Mouse (Mus musculus) 416B (cell line): Measurements from ENCODE around the gene Cenpp.
"Not testable (repeated sequence)": the region's sequence is repeated elsewhere in the genome, so short reads cannot be mapped to it uniquely, and the experiment has no call there.

Experiments
- DNase-seq: peaks from one replicate; pipeline ENCODE4 v3.0.0; 2011; ENCODE audit warnings: low read depth

The Cenpp gene

GRCm38 (mm10) chr13:49607714-49608113 is 44.9 kb downstream of the Cenpp start, which contains the start of gene Ogn:
Gene Ogn, plus strand, starts transcription at chr13:49608046.
- DNase-seq, result no peak

- DNase-seq, result no peak
Observed at GRCm38 (mm10) chr13:49603603-49604002, 49.0 kb downstream of the Cenpp start.

GRCm38 (mm10) chr13:49602541-49602940 is 50.0 kb downstream of the Cenpp start:
- DNase-seq, result not testable (repeated sequence)

GRCm38 (mm10) chr13:49586062-49586461 is 66.5 kb downstream of the Cenpp start:
- DNase-seq, result no peak

GRCm38 (mm10) chr13:49584307-49585005 is 68.1 kb downstream of the Cenpp start:
- peak; percentile 57 for DNase-seq

- peak; percentile 61 for DNase-seq
Observed at GRCm38 (mm10) chr13:49583859-49584258, 68.7 kb downstream of the Cenpp start.

- DNase-seq, result no peak
Observed at GRCm38 (mm10) chr13:49581541-49582530, 70.7 kb downstream of the Cenpp start, which contains the start of gene Omd. Gene Omd, plus strand, starts transcription at chr13:49582462.

- peak; percentile 70 for DNase-seq
Observed at GRCm38 (mm10) chr13:49571418-49571817, 81.2 kb downstream of the Cenpp start.

GRCm38 (mm10) chr13:49570371-49570770 is 82.2 kb downstream of the Cenpp start:
- no peak for DNase-seq

GRCm38 (mm10) chr13:49564347-49564746 is 88.2 kb downstream of the Cenpp start:
- no peak for DNase-seq

- peak; percentile 86 for DNase-seq
Observed at GRCm38 (mm10) chr13:49560886-49561285, 91.7 kb downstream of the Cenpp start.

GRCm38 (mm10) chr13:49559185-49559584 is 93.4 kb downstream of the Cenpp start:
- DNase-seq, result peak; percentile 66

- DNase-seq, result peak; percentile 51
Observed at GRCm38 (mm10) chr13:49556924-49557323, 95.7 kb downstream of the Cenpp start.

- DNase-seq, result peak; percentile 28
Observed at GRCm38 (mm10) chr13:49556203-49556602, 96.4 kb downstream of the Cenpp start.

GRCm38 (mm10) chr13:49554519-49554918 is 98.1 kb downstream of the Cenpp start:
- no peak for DNase-seq

GRCm38 (mm10) chr13:49549616-49550015 is 103.0 kb downstream of the Cenpp start:
- no peak for DNase-seq

- DNase-seq, result peak; percentile 29
Observed at GRCm38 (mm10) chr13:49547563-49548150, 104.9 kb downstream of the Cenpp start.

GRCm38 (mm10) chr13:49546517-49546916 is 106.1 kb downstream of the Cenpp start:
- DNase-seq, result no peak

GRCm38 (mm10) chr13:49545646-49546045 is 106.9 kb downstream of the Cenpp start:
- no peak for DNase-seq

- DNase-seq, result no peak
Observed at GRCm38 (mm10) chr13:49544279-49544678, 108.3 kb downstream of the Cenpp start, which contains the start of gene Aspn. Gene Aspn, plus strand, starts transcription at chr13:49544443.

GRCm38 (mm10) chr13:49538693-49539092 is 113.9 kb downstream of the Cenpp start:
- DNase-seq, result no peak

GRCm38 (mm10) chr13:49536946-49537345 is 115.6 kb downstream of the Cenpp start:
- no peak for DNase-seq
